Mouse (Mus musculus) layer of hippocampus, adult 18-20 months (tissue): Measurements from ENCODE around the gene Nup85. TPM values are rescaled to one million over a fixed set of nuclear protein-coding genes. Genes with fewer than 3 reads are reported as not detected.

ENCODE experiments used
- DNase-seq, 2 experiments: peaks; one replicate each; pipeline ENCODE4 v3.0.0; 2022; ENCODE audit warnings: low spot score in 2 of 2
- total RNA-seq, 2 experiments: library from RNA; stranded (reverse); gene quantifications; 2 replicates each; pipeline ENCODE4 v1.2.3; 2021

Nup85 gene
- total RNA-seq, 2 experiments from 2014 or later: 46.8 to 48.6 TPM

DNA sequence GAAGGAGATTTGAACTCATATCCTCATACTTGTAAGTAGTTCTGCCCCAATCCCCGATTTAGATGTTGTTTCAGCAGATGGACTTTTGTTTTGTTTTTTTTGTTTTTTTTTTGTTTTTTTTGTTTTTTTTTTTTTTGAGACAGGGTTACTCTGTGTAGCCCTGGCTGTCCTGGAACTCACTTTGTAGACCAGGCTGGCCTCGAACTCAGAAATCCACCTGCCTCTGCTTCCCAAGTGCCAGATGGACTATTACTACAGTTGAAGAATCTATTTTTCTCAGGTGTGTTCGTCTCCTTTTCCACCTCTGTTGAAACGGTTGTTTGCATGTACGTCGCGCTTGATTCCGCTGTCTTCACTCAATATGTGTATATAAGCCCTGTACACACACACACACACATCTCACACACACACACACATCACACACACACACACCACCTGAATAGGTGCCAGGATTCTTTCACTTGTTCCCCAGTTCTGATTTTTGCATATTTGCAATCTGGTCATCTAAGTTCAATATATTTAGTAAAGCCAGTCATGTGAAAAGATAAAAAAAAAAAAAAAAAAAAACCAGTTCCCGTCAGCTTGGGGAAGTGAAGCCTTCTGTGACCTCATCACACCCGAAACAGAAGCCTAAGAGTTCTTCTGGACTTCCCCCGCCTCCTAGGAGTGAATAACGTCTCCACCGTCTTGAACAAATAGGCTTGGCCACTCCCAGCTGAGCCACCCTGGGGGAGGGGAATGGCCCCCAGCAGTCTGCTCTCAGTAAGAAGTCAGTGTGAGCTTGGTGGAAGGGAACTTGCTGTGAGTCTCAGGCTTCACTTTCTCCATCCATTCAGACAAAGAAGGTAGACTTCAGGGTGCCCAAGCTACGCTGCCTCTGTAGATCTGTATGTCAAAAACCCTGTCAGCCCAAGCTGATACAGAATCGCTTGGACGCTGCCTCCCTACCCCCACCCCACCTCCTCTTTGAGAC is 66.6 kb downstream of the Nup85 start:
- DNase-seq: no peak

DNA sequence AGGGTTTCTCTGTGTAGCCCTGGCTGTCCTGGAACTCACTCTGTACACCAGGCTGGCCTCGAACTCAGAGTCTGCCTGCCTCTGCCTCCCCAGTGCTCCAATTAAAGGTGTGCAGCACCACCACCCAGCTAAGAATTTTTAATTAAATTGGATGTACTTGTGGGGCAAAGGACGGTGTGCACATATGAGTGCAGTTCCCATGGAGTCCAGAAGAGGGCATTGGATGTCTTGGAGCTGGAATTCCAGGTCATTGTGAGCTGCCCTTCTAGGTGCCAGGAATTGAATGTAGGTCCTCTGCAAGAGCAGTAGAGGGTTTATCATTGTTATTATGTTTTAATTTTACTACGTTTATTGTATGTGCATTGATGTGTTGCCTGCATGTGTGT is 67.3 kb downstream of the Nup85 start:
- peak in 1 of 2 experiments; percentile 51 for DNase-seq

DNA sequence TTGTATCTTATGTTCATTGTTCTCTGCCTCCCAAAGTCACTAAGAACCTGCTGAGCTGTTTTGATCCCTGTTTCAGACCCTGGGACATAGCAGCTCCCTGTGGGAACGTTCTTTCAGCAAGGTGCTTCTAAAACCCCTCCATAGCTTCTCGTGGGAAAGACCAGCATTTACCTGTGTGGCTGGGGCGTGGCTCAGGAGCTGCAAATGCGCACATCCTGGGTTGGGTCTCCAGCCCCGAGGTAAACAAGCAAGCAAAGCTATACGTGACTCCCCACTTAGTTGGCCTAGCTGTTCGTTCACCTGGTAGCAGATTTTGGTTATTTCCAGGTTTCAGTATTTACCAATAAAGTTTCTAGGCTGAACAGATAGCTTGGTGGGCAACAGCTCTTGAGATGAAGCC is 68.0 kb downstream of the Nup85 start:
- DNase-seq: no peak

DNA sequence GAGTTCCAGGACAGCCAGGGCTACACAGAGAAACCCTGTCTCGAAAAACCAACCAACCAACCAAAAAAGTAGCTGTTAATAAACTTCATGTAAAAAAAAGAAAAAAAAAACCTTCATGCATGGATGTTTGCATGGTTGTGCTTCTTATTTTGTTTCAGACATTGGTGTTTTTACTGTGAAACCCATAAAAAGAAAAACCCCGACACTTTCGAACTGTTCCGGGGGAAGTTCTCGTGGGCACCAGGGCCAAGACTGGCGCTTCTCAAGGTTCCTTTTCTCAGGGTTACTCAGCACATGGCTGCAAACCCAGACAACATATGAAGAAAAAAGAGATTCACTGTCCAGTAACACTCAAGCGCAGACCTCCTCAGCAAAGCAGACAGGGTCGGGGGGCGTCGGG is 68.6 kb downstream of the Nup85 start:
- no peak for DNase-seq

Other genes with a start within 250 kb of the Nup85 start
- gene Ush1g, start 242.4 kb upstream of the Nup85 start, total RNA-seq: under 1 TPM; 0.66 to 0.79 TPM
- under 1 TPM in 1 of 2 experiments, not detected in 1; 0.22 TPM for gene Otop3, start 229.7 kb upstream of the Nup85 start, total RNA-seq
- 100 to 1,000 TPM; 110 to 115 TPM for gene Hid1, start 196.7 kb upstream of the Nup85 start, total RNA-seq
- 10 to 100 TPM; 29.7 to 30.6 TPM for gene Cdr2l, start 182.5 kb upstream of the Nup85 start, total RNA-seq
- 100 to 1,000 TPM in 1 of 2 experiments, 10 to 100 TPM in 1; 97.7 to 102 TPM for gene Mrpl58, start 160.7 kb upstream of the Nup85 start, total RNA-seq
- 100 to 1,000 TPM; 468 to 483 TPM for gene Atp5h, start 144.5 kb upstream of the Nup85 start, total RNA-seq
- gene Kctd2, start 144.3 kb upstream of the Nup85 start, total RNA-seq: 10 to 100 TPM; 81.5 to 82.2 TPM
- gene Trim80, start 123.9 kb upstream of the Nup85 start, total RNA-seq: not detected
- not detected for gene Slc16a5, start 102.0 kb upstream of the Nup85 start, total RNA-seq
- 10 to 100 TPM; 11.4 to 13.8 TPM for gene Armc7, start 88.8 kb upstream of the Nup85 start, total RNA-seq
- 10 to 100 TPM; 66.5 to 66.8 TPM for gene Nt5c, start 72.6 kb upstream of the Nup85 start, total RNA-seq
- 100 to 1,000 TPM; 136 to 139 TPM for gene Jpt1, start 50.0 kb upstream of the Nup85 start, total RNA-seq
- 100 to 1,000 TPM; 307 to 316 TPM for gene Sumo2, start 28.2 kb upstream of the Nup85 start, total RNA-seq
- 10 to 100 TPM; 49.0 to 50.1 TPM for gene Mrps7, start 39.5 kb downstream of the Nup85 start, total RNA-seq
- 10 to 100 TPM; 68.6 to 73.5 TPM for gene Gga3, start 39.6 kb downstream of the Nup85 start, total RNA-seq
- 10 to 100 TPM; 18.9 to 19.4 TPM for gene Mif4gd, start 48.5 kb downstream of the Nup85 start, total RNA-seq
- gene Slc25a19, start 63.9 kb downstream of the Nup85 start, total RNA-seq: 10 to 100 TPM; 59.2 to 61.9 TPM
- gene Grb2, start 144.2 kb downstream of the Nup85 start, total RNA-seq: 100 to 1,000 TPM; 184 to 203 TPM
- 10 to 100 TPM; 50.9 to 56.1 TPM for gene Tmem94, start 201.0 kb downstream of the Nup85 start, total RNA-seq
- gene Caskin2, start 249.2 kb downstream of the Nup85 start, total RNA-seq: 10 to 100 TPM; 19.4 to 19.9 TPM